Mouse (Mus musculus) forebrain, embryonic 14.5 days (tissue): ENCODE data around the gene Cib3. TPM values are rescaled to one million over a fixed set of nuclear protein-coding genes. Genes with fewer than 3 reads are reported as not detected.

Experiments
- ATAC-seq: fragments of 200-750 bp; cut with Nextera tagmentation; 2 replicates; pipeline ENCODE4 v1.8.0; 2017; ENCODE audit warnings: mild to moderate bottlenecking, moderate library complexity
- DNase-seq: peaks from one replicate; pipeline ENCODE4 v3.0.0-alpha.2; 2015; ENCODE audit warnings: low spot score
- H3K27ac ChIP-seq: fragments of 300-500 bp; sonication (generic); 2 replicates; pipeline ENCODE4 v1.5.1; 2014; ENCODE audit warnings: low read depth, mild to moderate bottlenecking, control low read depth, low read length, moderate library complexity
- H3K27me3 ChIP-seq: fragments of 300-500 bp; sonication (generic); replicated peaks from 2 replicates; pipeline ENCODE4 v1.6.1; 2014; ENCODE audit warnings: low read length, control low read depth, mixed read lengths; ENCODE audit not compliant: control insufficient read depth, insufficient read depth
- H3K36me3 ChIP-seq: fragments of 300-500 bp; sonication (generic); 2 replicates; pipeline ENCODE4 v1.6.1; 2014; ENCODE audit warnings: low read length, control low read depth; ENCODE audit not compliant: control insufficient read depth, insufficient read depth
- H3K4me1 ChIP-seq: fragments of 300-500 bp; sonication (generic); 2 replicates; pipeline ENCODE4 v1.6.1; 2014; ENCODE audit warnings: antibody characterized with exemption, low read length, control low read depth; ENCODE audit not compliant: control insufficient read depth, insufficient read depth
- H3K4me2 ChIP-seq: fragments of 300-500 bp; sonication (generic); 2 replicates; pipeline ENCODE4 v1.6.1; 2014; ENCODE audit warnings: mild to moderate bottlenecking, control low read depth, low read length
- H3K4me3 ChIP-seq: fragments of 300-500 bp; sonication (generic); 2 replicates; pipeline ENCODE4 v1.5.1; 2014; ENCODE audit warnings: low read depth, low read length, control low read depth
- H3K9ac ChIP-seq: fragments of 300-500 bp; sonication (generic); 2 replicates; pipeline ENCODE4 v1.6.1; 2014; ENCODE audit warnings: mild to moderate bottlenecking, low read length, control low read depth, moderate library complexity
- H3K9me3 ChIP-seq: fragments of 300-500 bp; sonication (generic); replicated peaks from 2 replicates; pipeline ENCODE4 v1.6.1; 2016; ENCODE audit warnings: low read length, control low read depth, mixed read lengths; ENCODE audit not compliant: control insufficient read depth
- WGBS: fragments of 180-500 bp; shearing (Covaris S2); extraction: QIAGEN DNeasy Blood & Tissue Kit; methylation state at CpG from one replicate; pipeline ENCODE4 v1.1.7; 2014; 5-methylcytosine and 5-hydroxymethylcytosine counted together
- polyA plus RNA-seq: library from polyadenylated mRNA; unstranded; fragments of >200 nt; fragmentation: Nextera tagmentation; extraction: Ambion mirVana; gene quantifications from 2 replicates; pipeline ENCODE4 v1.2.1, GENCODE M21; 2014

Cib3 gene
- polyA plus RNA-seq, 1 experiment from 2014 or later: not detected

GRCm38 (mm10) chr8:72160707-72161697 lies 51.6 kb downstream of the Cib3 start, which contains the start of gene Rab8a:
Gene Rab8a, plus strand, starts transcription at chr8:72161200.
- Histone ChIP-seq H3K9me3 (no peaks in the 10 kb centered on the region), H3K9ac (peak within 1 kb of the TSS; percentile 96), H3K36me3 (peaks cover 14% of the 10 kb centered on the region; the same call in 1 of the 2 replicates), H3K27ac (peak within 1 kb of the TSS; percentile 72), H3K27me3 (no peaks in the 10 kb centered on the region), H3K4me1 (peaks cover 12% of the 10 kb centered on the region; the same call in 1 of the 2 replicates), H3K4me2 (peak within 1 kb of the TSS; percentile 88), H3K4me3 (peak within 1 kb of the TSS; percentile 95)
- ATAC-seq: peak; percentile 99
- DNase-seq: peak; percentile 100
- under 1% methylated on average over 81 of the region's 82 CpGs for WGBS

GRCm38 (mm10) chr8:72160007-72160406 lies 52.6 kb downstream of the Cib3 start:
- H3K4me3 ChIP-seq: peak overlapping the region; percentile 35

GRCm38 (mm10) chr8:72158726-72159125 lies 53.9 kb downstream of the Cib3 start:
- no peaks in the 10 kb centered on the region for H3K36me3 ChIP-seq
- H3K4me3 ChIP-seq: no peak overlapping the region
- H3K27ac ChIP-seq: no peak overlapping the region
- H3K9ac ChIP-seq: no peak overlapping the region
- no peak for DNase-seq
- no peaks in the 10 kb centered on the region for H3K9me3 ChIP-seq
- H3K27me3 ChIP-seq: no peaks in the 10 kb centered on the region
- ATAC-seq: no peak
- H3K4me2 ChIP-seq: no peak overlapping the region
- peaks cover 12% of the 10 kb centered on the region; the same call in 1 of the 2 replicates for H3K4me1 ChIP-seq
- WGBS: 81% methylated on average over 3 of the region's 3 CpGs

More at GRCm38 (mm10) chr8:72160007-72160406, 52.6 kb downstream of the Cib3 start:
- ATAC-seq (no peak), DNase-seq (no peak)
- Histone ChIP-seq H3K27ac (no peak overlapping the region), H3K4me2 (peak overlapping the region; percentile 63), H3K36me3 (peaks cover 10% of the 10 kb centered on the region; the same call in 1 of the 2 replicates), H3K9ac (peak overlapping the region; percentile 63; the same call in 1 of the 2 replicates), H3K4me1 (peaks cover 12% of the 10 kb centered on the region; the same call in 1 of the 2 replicates), H3K9me3 (no peaks in the 10 kb centered on the region), H3K27me3 (no peaks in the 10 kb centered on the region)
- WGBS: 76% methylated on average over 3 of the region's 3 CpGs

- no peak overlapping the region for H3K9ac ChIP-seq
- H3K27ac ChIP-seq: no peak overlapping the region
- H3K4me2 ChIP-seq: no peak overlapping the region
- WGBS: 87% methylated on average over 2 of the region's 2 CpGs
- peaks cover 12% of the 10 kb centered on the region; the same call in 1 of the 2 replicates for H3K4me1 ChIP-seq
- no peaks in the 10 kb centered on the region for H3K9me3 ChIP-seq
- ATAC-seq (no peak), DNase-seq (no peak)
- H3K27me3 ChIP-seq: no peaks in the 10 kb centered on the region
- no peak overlapping the region for H3K4me3 ChIP-seq
- H3K36me3 ChIP-seq: peaks cover 4% of the 10 kb centered on the region
These were observed 54.5 kb downstream of the Cib3 start for GRCm38 (mm10) chr8:72158096-72158495.

Other genes starting within 250 kb of the Cib3 start
- gene Cyp4f18, start 203.2 kb downstream of the Cib3 start, polyA plus RNA-seq: 0.12 and 0.23 TPM in 2 replicates
- gene Olfr372, start 171.6 kb downstream of the Cib3 start, polyA plus RNA-seq: not detected in 2 replicates
- not detected in 2 replicates for gene Olfr373, start 129.7 kb downstream of the Cib3 start, polyA plus RNA-seq
- gene Olfr374, start 105.8 kb downstream of the Cib3 start, polyA plus RNA-seq: 0.04 TPM in 1 of 2 replicates, not detected in the other
- 247 and 252 TPM in 2 replicates for gene Tpm4, start 77.9 kb downstream of the Cib3 start, polyA plus RNA-seq
- 85.6 and 86.7 TPM in 2 replicates for gene Rab8a, start 51.6 kb downstream of the Cib3 start, polyA plus RNA-seq
- not detected in 2 replicates for gene Hsh2d, start 23.2 kb downstream of the Cib3 start, polyA plus RNA-seq
- not detected in 2 replicates for gene Gm11034, start 799 bp upstream of the Cib3 start, polyA plus RNA-seq
- gene Fam32a, start 6.9 kb upstream of the Cib3 start, polyA plus RNA-seq: 87.4 and 92.9 TPM in 2 replicates
- 214 TPM in 2 replicates for gene Ap1m1, start 27.2 kb upstream of the Cib3 start, polyA plus RNA-seq
- 24.8 and 31.0 TPM in 2 replicates for gene Gm10282, start 92.4 kb upstream of the Cib3 start, polyA plus RNA-seq
- gene Klf2, start 106.2 kb upstream of the Cib3 start, polyA plus RNA-seq: 3.7 and 4.2 TPM in 2 replicates
- gene Eps15l1, start 208.6 kb upstream of the Cib3 start, polyA plus RNA-seq: 57.8 and 65.5 TPM in 2 replicates
- gene Calr3, start 231.0 kb upstream of the Cib3 start, polyA plus RNA-seq: 1.0 and 1.1 TPM in 2 replicates
- gene 1700030K09Rik, start 231.0 kb upstream of the Cib3 start, polyA plus RNA-seq: 14.8 and 17.1 TPM in 2 replicates